Mouse (Mus musculus) embryonic facial prominence, embryonic 10.5 days (tissue): ENCODE measurements around the gene Svs1. TPM values are rescaled to one million over a fixed set of nuclear protein-coding genes. Genes with fewer than 3 reads are reported as not detected.

ENCODE experiments used
- DNase-seq: peaks from one replicate; pipeline ENCODE4 v3.0.0-alpha.2; 2017; ENCODE audit warnings: low spot score
- H3K27ac ChIP-seq: fragments of 300-500 bp; sonication (generic); replicated peaks from 2 replicates; pipeline ENCODE4 v1.5.1; 2016; ENCODE audit warnings: mild to moderate bottlenecking
- H3K27me3 ChIP-seq: fragments of 300-500 bp; sonication (generic); replicated peaks from 2 replicates; pipeline ENCODE4 v1.6.1; 2016; ENCODE audit warnings: low read depth, mild to moderate bottlenecking; ENCODE audit not compliant: poor library complexity, severe bottlenecking
- H3K36me3 ChIP-seq: fragments of 300-500 bp; sonication (generic); replicated peaks from 2 replicates; pipeline ENCODE4 v1.6.1; 2016; ENCODE audit warnings: mild to moderate bottlenecking, moderate library complexity
- H3K4me1 ChIP-seq: fragments of 300-500 bp; sonication (generic); 2 replicates; pipeline ENCODE4 v1.6.1; 2016
- H3K4me3 ChIP-seq: fragments of 300-500 bp; sonication (generic); 2 replicates; pipeline ENCODE4 v1.5.1; 2016; ENCODE audit warnings: mild to moderate bottlenecking, moderate library complexity
- H3K9me3 ChIP-seq: fragments of 300-500 bp; sonication (generic); 2 replicates; pipeline ENCODE4 v1.6.1; 2016; ENCODE audit warnings: mild to moderate bottlenecking
- WGBS: fragments of 180-500 bp; shearing (Covaris S2); methylation state at CpG from one replicate; pipeline ENCODE4 v1.1.7; 2016; 5-methylcytosine and 5-hydroxymethylcytosine counted together
- polyA plus RNA-seq: library from polyadenylated mRNA; unstranded; fragments of >200 nt; fragmentation: Nextera tagmentation; extraction: Ambion mirVana; gene quantifications from 2 replicates; pipeline ENCODE4 v1.2.1, GENCODE M21; 2016

Svs1 gene
- polyA plus RNA-seq, 1 experiment from 2014 or later: not detected

DNA sequence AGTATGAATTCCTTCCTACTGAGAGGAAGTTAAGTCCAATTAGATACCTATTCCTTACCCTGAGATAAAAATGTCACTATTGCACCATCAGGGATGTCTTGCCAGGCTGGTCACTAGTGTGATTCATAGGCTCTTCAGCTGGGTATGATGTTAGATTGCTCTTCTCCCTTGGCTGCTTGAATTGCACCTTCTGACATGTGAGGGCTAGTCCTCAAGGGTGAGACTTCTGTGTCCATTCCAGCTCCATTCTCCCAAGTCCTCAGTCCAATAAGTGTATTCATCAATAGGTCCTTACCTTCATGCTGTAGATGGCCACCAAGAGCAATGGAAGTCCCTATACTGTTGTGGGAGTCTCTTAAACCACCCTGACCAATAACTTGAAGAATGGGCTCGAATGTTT is 7.0 kb upstream of the Svs1 start:
- no peaks in the 10 kb centered on the region for H3K36me3 ChIP-seq
- no peaks in the 10 kb centered on the region for H3K9me3 ChIP-seq
- H3K4me1 ChIP-seq: no peaks in the 10 kb centered on the region
- no peak for DNase-seq
- no peaks in the 10 kb centered on the region for H3K27me3 ChIP-seq
- no peak overlapping the region for H3K4me3 ChIP-seq
- H3K27ac ChIP-seq: no peak overlapping the region
- WGBS: 59% methylated on average over 1 of the region's 1 CpGs

DNA sequence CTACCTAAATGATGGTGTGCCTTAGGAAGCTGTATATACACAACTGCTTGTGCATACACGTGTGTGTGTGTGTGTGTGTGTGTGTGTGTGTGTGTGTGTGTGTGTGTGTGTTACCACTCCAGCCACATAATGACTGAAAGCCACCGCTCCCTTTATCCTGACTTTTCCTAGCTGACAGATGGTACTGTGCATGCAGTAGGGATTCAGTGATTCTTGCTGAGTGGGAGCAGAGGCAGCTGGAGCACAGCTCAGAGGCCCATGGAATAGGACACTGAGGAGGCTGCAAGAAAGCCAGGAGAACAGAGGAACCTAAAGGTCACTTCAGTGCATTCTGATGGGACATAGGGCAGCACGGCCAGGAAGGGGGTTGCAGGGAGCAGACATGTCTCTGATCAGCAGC is 4.4 kb upstream of the Svs1 start:
- Histone ChIP-seq H3K27ac (no peak overlapping the region), H3K36me3 (no peaks in the 10 kb centered on the region), H3K4me3 (no peak overlapping the region), H3K4me1 (no peaks in the 10 kb centered on the region), H3K27me3 (no peaks in the 10 kb centered on the region), H3K9me3 (no peaks in the 10 kb centered on the region)
- WGBS: 67% methylated on average over 3 of the region's 3 CpGs
- DNase-seq: no peak

DNA sequence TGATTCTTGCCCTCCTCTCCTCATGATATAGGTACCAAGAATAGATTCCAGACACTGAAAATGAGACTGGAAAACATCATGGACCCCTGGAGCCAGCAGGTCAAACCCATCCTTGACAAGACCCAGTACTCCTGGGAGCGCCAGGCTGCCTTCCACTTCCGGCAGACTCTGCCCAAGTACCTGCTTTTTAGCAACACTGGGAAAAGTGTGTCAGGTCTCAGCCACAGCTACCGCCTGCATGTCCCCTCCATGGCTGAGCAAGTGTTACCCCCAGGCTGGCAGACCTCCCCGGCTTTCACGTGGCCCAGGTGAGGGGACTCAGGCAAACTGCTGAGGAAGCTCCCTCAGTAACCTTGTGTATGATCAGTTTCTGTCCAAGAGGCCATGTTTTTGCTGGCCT is 3.3 kb downstream of the Svs1 start:
- Histone ChIP-seq H3K27ac (no peak overlapping the region), H3K36me3 (no peaks in the 10 kb centered on the region), H3K4me3 (no peak overlapping the region), H3K4me1 (no peaks in the 10 kb centered on the region), H3K27me3 (no peaks in the 10 kb centered on the region), H3K9me3 (0 out of 2 replicates have a peak, but pooled peaks cover 3% of the 10 kb centered on the region)
- WGBS: 90% methylated on average over 5 of the region's 5 CpGs
- no peak for DNase-seq

GRCm38 (mm10) chr6:48991991-48992390 is 5.3 kb downstream of the Svs1 start:
- no peak for DNase-seq
- WGBS: 75% methylated on average over 4 of the region's 4 CpGs
- 0 out of 2 replicates have a peak, but pooled peaks cover 3% of the 10 kb centered on the region for H3K9me3 ChIP-seq
- H3K36me3 ChIP-seq: no peaks in the 10 kb centered on the region
- no peaks in the 10 kb centered on the region for H3K27me3 ChIP-seq
- no peak overlapping the region for H3K27ac ChIP-seq
- H3K4me3 ChIP-seq: no peak overlapping the region
- no peaks in the 10 kb centered on the region for H3K4me1 ChIP-seq

DNA sequence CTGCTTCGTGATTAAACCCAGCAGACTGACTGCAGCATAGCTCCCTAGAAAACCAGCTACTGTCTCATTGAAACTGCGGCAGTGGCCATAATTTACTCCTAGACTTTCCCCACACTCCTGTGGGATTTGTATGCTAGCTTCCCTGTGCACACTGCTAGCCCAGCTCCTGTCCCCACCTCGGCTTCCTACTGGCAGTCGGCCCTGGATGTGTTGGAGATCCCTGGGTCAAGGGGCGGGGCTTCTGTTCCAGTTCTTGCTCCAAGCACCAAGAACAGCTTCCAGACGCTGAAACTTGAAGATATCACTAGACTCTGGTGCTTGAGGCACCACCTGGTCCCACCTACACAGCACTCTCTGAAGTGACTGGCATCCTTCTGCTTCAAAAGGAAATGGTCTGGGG is 11.5 kb downstream of the Svs1 start:
- 69% methylated on average over 6 of the region's 6 CpGs for WGBS
- H3K27ac ChIP-seq: no peak overlapping the region

DNA sequence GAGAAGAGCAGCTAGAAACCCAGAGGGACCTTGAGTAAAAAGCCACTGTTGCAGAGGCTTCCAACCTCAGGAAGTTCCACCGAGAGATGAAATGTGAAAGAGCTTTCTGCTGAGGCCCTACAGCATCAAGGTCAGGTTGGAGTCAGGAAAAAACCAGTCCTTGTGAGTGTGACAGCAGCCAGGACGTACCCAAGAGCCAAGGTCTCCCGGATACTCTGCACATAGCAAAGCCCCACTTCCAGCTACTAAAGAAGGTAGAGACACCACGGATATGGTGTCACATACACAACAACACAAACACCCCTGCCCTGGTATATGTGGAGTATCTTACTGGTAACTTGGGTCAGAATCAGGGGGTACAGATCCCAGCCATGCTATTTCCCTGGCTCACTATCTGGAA is 12.1 kb downstream of the Svs1 start:
- H3K9me3 ChIP-seq: no peaks in the 10 kb centered on the region
- no peaks in the 10 kb centered on the region for H3K4me1 ChIP-seq
- no peaks in the 10 kb centered on the region for H3K27me3 ChIP-seq
- DNase-seq: no peak
- H3K36me3 ChIP-seq: no peaks in the 10 kb centered on the region
- H3K4me3 ChIP-seq: no peak overlapping the region
- 91% methylated on average over 4 of the region's 4 CpGs for WGBS
- no peak overlapping the region for H3K27ac ChIP-seq

More for the DNA sequence above, 11.5 kb downstream of the Svs1 start:
- no peak for DNase-seq
- Histone ChIP-seq H3K4me3 (no peak overlapping the region), H3K4me1 (no peaks in the 10 kb centered on the region), H3K9me3 (no peaks in the 10 kb centered on the region), H3K36me3 (no peaks in the 10 kb centered on the region), H3K27me3 (no peaks in the 10 kb centered on the region)

GRCm38 (mm10) chr6:49003381-49003780 is 16.7 kb downstream of the Svs1 start:
- H3K27ac ChIP-seq: no peak overlapping the region
- no peak overlapping the region for H3K4me3 ChIP-seq
- no peaks in the 10 kb centered on the region for H3K36me3 ChIP-seq
- H3K4me1 ChIP-seq: peaks cover 4% of the 10 kb centered on the region
- no peak for DNase-seq
- no peaks in the 10 kb centered on the region for H3K27me3 ChIP-seq
- WGBS: 53% methylated on average over 4 of the region's 4 CpGs
- H3K9me3 ChIP-seq: no peaks in the 10 kb centered on the region

- Histone ChIP-seq H3K4me1 (peaks cover 13% of the 10 kb centered on the region), H3K27me3 (no peaks in the 10 kb centered on the region), H3K27ac (no peak overlapping the region), H3K36me3 (no peaks in the 10 kb centered on the region), H3K4me3 (peak overlapping the region; percentile 45), H3K9me3 (no peaks in the 10 kb centered on the region)
- DNase-seq: peak; percentile 78
- WGBS: 2% methylated on average over 9 of the region's 9 CpGs
Observed at GRCm38 (mm10) chr6:49007981-49008380, 21.3 kb downstream of the Svs1 start.

- H3K9me3 ChIP-seq: no peaks in the 10 kb centered on the region
- no peaks in the 10 kb centered on the region for H3K27me3 ChIP-seq
- H3K27ac ChIP-seq: no peak overlapping the region
- H3K4me1 ChIP-seq: peaks cover 13% of the 10 kb centered on the region
- no peaks in the 10 kb centered on the region for H3K36me3 ChIP-seq
- H3K4me3 ChIP-seq: peak overlapping the region; percentile 45
- WGBS: 24% methylated on average over 13 of the region's 13 CpGs
- peak; percentile 11 for DNase-seq
Observed at GRCm38 (mm10) chr6:49008420-49009160, 21.9 kb downstream of the Svs1 start.

DNA sequence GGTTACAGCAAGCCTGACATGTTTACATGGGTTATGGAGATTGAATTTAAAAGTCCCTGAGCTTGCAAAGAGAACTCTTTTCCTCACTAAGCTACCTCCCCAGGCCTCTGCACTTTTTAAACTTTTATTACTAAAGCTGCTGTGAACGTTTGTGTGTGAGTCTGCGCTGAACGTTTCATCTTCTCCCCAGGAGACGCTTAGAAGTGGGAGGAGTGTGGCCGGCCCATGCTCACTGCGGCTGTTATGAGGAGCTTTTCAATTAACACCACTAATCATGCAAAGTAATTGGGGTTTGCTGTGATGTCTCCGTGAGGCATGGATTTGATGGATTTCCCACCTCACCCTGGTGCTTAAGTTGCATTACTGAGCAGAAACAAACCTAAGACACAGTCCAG is 22.5 kb downstream of the Svs1 start:
- no peaks in the 10 kb centered on the region for H3K27me3 ChIP-seq
- 55% methylated on average over 7 of the region's 7 CpGs for WGBS
- DNase-seq: no peak
- H3K9me3 ChIP-seq: no peaks in the 10 kb centered on the region
- H3K27ac ChIP-seq: no peak overlapping the region
- no peak overlapping the region for H3K4me3 ChIP-seq
- H3K36me3 ChIP-seq: no peaks in the 10 kb centered on the region
- peaks cover 13% of the 10 kb centered on the region for H3K4me1 ChIP-seq

DNA sequence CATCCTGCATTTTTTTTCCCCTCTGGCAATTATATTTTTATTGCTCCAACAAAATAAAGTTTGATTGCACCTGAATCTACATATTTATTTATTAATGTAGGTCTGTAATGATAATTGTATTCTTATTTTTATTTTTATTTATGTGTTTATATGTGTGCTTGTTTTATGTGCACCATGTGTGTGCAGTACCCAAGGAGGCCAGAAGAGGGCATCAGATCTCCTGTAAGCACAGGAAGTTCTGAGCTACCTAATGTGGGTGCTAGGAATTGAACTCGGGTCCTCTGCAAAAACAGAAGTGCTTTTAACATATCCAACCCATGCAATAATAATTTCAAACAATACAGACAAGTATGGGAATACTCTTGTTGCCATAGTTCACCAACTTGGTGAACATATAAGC is 23.0 kb downstream of the Svs1 start:
- H3K27me3 ChIP-seq: no peaks in the 10 kb centered on the region
- no peak for DNase-seq
- H3K9me3 ChIP-seq: no peaks in the 10 kb centered on the region
- H3K27ac ChIP-seq: no peak overlapping the region
- no peaks in the 10 kb centered on the region for H3K36me3 ChIP-seq
- peaks cover 13% of the 10 kb centered on the region for H3K4me1 ChIP-seq
- H3K4me3 ChIP-seq: no peak overlapping the region
- 91% methylated on average over 1 of the region's 1 CpGs for WGBS

DNA sequence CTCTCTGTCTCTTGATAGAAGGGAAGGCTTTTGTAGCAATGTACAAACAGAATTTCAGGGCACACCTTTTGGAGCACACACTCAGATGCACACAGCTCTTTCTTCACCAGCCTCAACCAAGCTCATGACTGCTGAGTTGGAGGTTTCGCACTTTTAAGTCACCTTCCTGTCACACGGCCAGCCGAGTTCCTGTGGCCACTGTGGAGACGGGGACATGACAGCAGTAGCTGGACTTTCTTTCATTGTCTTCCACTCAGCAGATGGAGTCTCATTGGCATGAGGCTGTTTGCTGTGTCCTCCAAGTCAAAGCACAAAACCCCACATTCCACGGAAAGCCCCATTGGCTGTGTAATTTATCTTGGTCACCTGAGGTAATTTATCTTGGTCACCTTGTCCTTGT is 24.5 kb downstream of the Svs1 start:
- Histone ChIP-seq H3K9me3 (no peaks in the 10 kb centered on the region), H3K27me3 (no peaks in the 10 kb centered on the region), H3K4me1 (peaks cover 13% of the 10 kb centered on the region), H3K4me3 (no peak overlapping the region), H3K36me3 (no peaks in the 10 kb centered on the region), H3K27ac (no peak overlapping the region)
- no peak for DNase-seq
- 85% methylated on average over 5 of the region's 5 CpGs for WGBS

GRCm38 (mm10) chr6:49013023-49013422 is 26.4 kb downstream of the Svs1 start:
- no peaks in the 10 kb centered on the region for H3K36me3 ChIP-seq
- WGBS: 77% methylated on average over 4 of the region's 4 CpGs
- no peak for DNase-seq
- no peaks in the 10 kb centered on the region for H3K9me3 ChIP-seq
- no peak overlapping the region for H3K27ac ChIP-seq
- H3K27me3 ChIP-seq: no peaks in the 10 kb centered on the region
- peaks cover 13% of the 10 kb centered on the region for H3K4me1 ChIP-seq
- no peak overlapping the region for H3K4me3 ChIP-seq
